Mouse (Mus musculus): ENCODE measurements at regions not wholly inside any gene's neighbourhood (a gene's known extent, or its start where the extent isn't known, plus 50 kb on each side); places are given as distances from the start of the nearest gene placed in this dataset.

DNA sequence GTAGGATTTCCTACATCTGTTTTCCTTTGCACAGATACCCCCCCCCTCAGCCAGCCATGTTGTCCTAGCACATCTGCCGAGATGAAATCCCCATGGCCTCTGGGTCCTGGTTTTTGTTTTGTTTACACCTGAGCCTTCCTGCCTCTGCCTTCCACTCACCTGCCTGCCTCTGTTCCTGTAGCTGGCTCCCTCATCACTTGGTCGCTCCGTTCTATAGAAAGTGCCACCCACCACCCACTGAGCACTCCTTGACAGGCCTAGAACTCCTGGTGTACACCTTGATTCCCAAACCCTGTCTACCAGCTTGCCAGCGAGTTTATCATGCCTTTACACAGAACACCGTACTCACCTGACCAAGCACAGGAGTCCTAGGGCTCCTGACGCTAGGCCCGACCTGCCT is 72.6 kb upstream of the Armc2 start:
- 90% methylated on average over 7 of the region's 7 CpGs for WGBS
- no peak overlapping the region for H3K27ac ChIP-seq (replicated peaks)
- peaks cover 2% of the 10 kb centered on the region; the same call in 1 of the 2 replicates for H3K9me3 ChIP-seq (replicated peaks)
- DNase-seq (ENCODE audit: low spot score), result no peak
- no peaks in the 10 kb centered on the region for H3K36me3 ChIP-seq
- H3K4me3 ChIP-seq, result no peak overlapping the region
- peaks cover 78% of the 10 kb centered on the region for H3K27me3 ChIP-seq (ENCODE audit: low read depth, poor library complexity, severe bottlenecking)
- H3K4me1 ChIP-seq, result peaks cover 23% of the 10 kb centered on the region

DNA sequence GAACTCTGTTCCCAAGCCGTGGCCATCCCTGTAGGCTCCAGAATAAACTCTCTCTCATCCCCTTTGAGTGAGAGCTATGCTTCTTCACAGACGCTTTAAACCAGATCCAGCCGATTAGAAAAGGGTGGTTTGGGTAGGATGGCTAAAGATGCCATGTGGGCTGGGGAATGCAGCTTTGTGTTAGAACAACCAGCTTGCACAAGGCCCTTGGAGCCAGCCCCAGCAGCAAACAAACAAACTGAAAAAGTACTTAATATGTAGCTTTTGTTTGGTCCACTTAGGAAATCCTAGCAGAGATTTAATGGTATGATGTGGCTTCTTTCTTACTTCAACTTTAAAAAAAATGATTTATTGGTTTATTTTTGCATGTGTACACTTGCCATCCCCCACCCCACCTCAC is 71.9 kb upstream of the Armc2 start:
- Histone ChIP-seq H3K27ac (replicated peaks) (no peak overlapping the region), H3K4me1 (peaks cover 23% of the 10 kb centered on the region), H3K27me3 (ENCODE audit: low read depth, poor library complexity, severe bottlenecking) (peaks cover 85% of the 10 kb centered on the region), H3K4me3 (no peak overlapping the region), H3K9me3 (replicated peaks) (peaks cover 4% of the 10 kb centered on the region; the same call in 1 of the 2 replicates), H3K36me3 (no peaks in the 10 kb centered on the region)
- WGBS, result 55% methylated on average over 3 of the region's 3 CpGs
- no peak for DNase-seq (ENCODE audit: low spot score)

DNA sequence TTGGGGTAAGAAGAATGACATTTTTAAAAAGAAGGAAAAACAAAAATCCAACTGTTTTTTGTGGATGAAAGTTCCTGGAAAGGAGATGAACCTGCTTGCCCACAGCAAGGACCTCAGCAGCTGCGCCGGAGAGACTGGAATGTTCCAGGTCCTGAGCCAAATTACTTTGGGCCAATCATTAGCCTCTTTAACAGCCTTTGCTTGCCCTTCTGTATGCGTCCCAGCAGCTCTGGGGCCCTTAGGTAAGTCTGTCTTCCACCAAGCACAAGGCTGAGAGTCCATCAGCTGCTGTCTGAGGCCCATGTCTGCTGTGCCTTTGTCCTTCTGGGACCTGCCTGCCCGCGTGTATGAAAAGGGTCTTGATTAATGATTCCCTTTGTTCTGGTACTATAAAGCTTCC is 71.4 kb upstream of the Armc2 start:
- Histone ChIP-seq H3K27me3 (ENCODE audit: low read depth, poor library complexity, severe bottlenecking) (peaks cover 84% of the 10 kb centered on the region), H3K9me3 (replicated peaks) (peaks cover 4% of the 10 kb centered on the region; the same call in 1 of the 2 replicates), H3K36me3 (no peaks in the 10 kb centered on the region), H3K4me3 (no peak overlapping the region), H3K27ac (replicated peaks) (peak overlapping the region; percentile 65; the same call in 1 of the 2 replicates), H3K4me1 (peaks cover 23% of the 10 kb centered on the region)
- DNase-seq (ENCODE audit: low spot score), result no peak
- 68% methylated on average over 5 of the region's 5 CpGs for WGBS

DNA sequence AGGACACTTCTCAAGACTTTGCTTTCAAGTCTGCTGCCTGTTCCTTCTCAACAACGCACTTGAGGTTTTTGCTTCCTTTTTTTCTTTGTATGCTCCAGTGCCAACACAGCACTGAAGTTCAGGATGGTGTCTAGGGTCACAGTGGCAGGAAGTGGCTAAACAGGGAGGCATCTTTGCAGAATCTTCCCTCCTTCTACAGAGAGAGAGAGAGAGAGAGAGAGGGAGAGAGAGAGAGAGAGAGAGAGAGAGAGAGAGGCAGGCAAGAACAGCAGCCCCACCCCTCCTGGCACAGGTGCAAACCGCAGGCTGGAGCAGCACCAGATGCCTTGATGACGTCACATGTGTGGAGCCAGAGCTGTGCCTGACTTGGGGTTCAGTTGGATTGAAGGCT is 71.0 kb upstream of the Armc2 start:
- Histone ChIP-seq H3K4me3 (no peak overlapping the region), H3K27me3 (ENCODE audit: low read depth, poor library complexity, severe bottlenecking) (peaks cover 79% of the 10 kb centered on the region), H3K4me1 (peaks cover 23% of the 10 kb centered on the region), H3K9me3 (replicated peaks) (peaks cover 4% of the 10 kb centered on the region; the same call in 1 of the 2 replicates), H3K27ac (replicated peaks) (peak overlapping the region; percentile 65), H3K36me3 (no peaks in the 10 kb centered on the region)
- DNase-seq (ENCODE audit: low spot score), result no peak
- WGBS, result 31% methylated on average over 3 of the region's 3 CpGs

DNA sequence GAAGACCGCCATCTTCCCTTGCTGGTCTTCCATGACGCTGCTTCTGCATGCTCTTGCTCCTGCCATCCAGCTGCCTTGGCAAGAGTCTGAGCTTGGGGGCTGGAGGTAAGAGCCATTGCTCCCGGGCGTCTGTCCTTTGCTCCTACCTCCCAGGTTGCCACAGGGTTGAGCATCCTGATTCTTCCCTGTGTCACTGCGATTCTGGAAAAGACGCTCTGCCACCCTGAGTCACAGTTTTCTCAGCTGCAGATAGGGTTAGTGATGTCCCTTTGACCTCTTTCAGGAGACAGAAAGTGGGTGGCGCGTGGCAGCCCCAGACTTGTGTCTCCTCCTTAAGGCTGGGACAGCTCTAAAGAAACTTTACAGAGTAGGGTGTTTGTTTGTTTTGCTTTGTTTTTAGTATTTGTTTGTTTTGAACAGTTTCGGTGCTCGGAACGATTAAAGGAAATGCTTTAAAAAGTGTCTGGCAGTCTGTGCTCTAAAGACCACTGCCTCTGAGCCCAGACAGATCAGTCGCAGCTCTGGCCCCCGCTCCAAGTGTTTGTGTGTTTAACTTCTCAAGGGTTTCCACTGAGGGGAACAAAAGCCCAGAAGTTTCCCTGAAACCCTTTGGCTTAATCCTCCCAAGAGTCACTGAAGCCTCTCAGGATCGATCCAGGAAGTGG is 70.5 kb upstream of the Armc2 start:
- no peak overlapping the region for H3K4me3 ChIP-seq
- no peak for DNase-seq (ENCODE audit: low spot score)
- WGBS, result 43% methylated on average over 14 of the region's 14 CpGs
- peaks cover 4% of the 10 kb centered on the region; the same call in 1 of the 2 replicates for H3K9me3 ChIP-seq (replicated peaks)
- H3K36me3 ChIP-seq, result no peaks in the 10 kb centered on the region
- peak overlapping the region; percentile 65 for H3K27ac ChIP-seq (replicated peaks)
- peaks cover 23% of the 10 kb centered on the region for H3K4me1 ChIP-seq
- peaks cover 74% of the 10 kb centered on the region for H3K27me3 ChIP-seq (ENCODE audit: low read depth, poor library complexity, severe bottlenecking)

DNA sequence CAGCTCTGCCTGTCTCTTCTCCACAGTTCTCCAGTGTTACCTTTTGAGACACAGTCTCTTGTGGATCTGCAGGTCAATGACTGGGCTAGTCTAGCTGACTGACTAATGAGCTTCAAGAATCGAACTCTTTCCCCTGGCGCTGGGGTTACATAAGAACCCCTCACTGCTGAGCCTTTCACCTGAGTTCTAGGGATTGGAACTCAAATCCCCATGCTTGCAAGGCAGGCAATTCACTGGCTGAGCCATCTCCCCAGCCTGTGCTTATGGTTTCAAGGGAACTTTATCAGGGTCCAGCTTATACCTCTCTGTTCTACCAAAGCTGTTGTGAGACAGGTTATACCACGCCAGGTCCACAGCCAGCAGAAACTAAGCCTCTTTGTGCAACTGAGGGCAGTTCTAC is 69.7 kb upstream of the Armc2 start:
- DNase-seq (ENCODE audit: low spot score), result no peak
- 92% methylated on average over 3 of the region's 3 CpGs for WGBS

DNA sequence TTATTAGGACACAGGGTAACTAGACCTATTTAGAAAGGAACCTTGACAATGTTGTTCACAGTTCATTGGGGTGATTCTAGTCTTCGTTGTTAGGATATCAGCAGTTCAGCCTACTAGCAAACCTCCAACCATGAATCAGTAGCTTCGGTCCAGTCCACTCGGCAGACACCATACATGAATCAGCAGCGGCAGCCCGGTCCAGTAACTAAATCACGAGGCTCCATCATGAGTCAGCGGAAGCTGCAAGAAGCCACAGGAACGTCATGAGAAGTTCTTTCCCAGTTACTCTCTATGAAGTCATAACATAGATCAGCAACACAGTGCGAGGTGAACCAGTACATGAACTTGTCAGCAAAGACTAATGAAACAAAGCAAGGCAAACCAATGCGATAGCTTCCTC is 68.4 kb upstream of the Armc2 start:
- DNase-seq (ENCODE audit: low spot score), result no peak
- 95% methylated on average over 10 of the region's 10 CpGs for WGBS

More for the DNA sequence above, 69.7 kb upstream of the Armc2 start:
- no peaks in the 10 kb centered on the region for H3K36me3 ChIP-seq
- H3K9me3 ChIP-seq (replicated peaks), result peaks cover 4% of the 10 kb centered on the region; the same call in 1 of the 2 replicates
- H3K4me1 ChIP-seq, result peaks cover 23% of the 10 kb centered on the region
- peaks cover 71% of the 10 kb centered on the region for H3K27me3 ChIP-seq (ENCODE audit: low read depth, poor library complexity, severe bottlenecking)
- H3K4me3 ChIP-seq, result no peak overlapping the region
- H3K27ac ChIP-seq (replicated peaks), result no peak overlapping the region

DNA sequence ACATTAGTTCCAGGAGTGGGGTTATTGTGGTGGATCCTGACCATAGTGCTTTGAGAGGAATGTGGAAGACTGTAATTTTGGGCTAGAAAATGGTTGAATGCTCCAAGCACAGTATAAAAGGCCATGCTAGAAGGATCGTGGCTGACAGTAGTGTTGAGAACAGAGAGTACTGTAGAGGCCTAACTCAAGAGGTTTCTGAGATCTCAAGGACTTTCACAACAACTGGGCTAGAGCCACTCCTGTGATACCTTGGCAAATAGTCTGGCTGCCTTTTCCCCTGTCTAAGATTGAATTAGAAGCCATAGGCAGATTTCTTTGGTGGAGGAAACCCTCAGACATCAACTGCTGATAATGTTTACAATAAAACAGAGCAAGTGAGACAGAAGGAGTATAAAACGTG is 67.1 kb upstream of the Armc2 start:
- DNase-seq (ENCODE audit: low spot score), result no peak
- WGBS, result 78% methylated on average over 2 of the region's 2 CpGs
- Histone ChIP-seq H3K4me3 (no peak overlapping the region), H3K27ac (replicated peaks) (no peak overlapping the region), H3K27me3 (ENCODE audit: low read depth, poor library complexity, severe bottlenecking) (peaks cover 53% of the 10 kb centered on the region), H3K4me1 (peaks cover 23% of the 10 kb centered on the region), H3K9me3 (replicated peaks) (peaks cover 4% of the 10 kb centered on the region; the same call in 1 of the 2 replicates), H3K36me3 (no peaks in the 10 kb centered on the region)

More for the DNA sequence above, 68.4 kb upstream of the Armc2 start:
- Histone ChIP-seq H3K4me3 (no peak overlapping the region), H3K27me3 (ENCODE audit: low read depth, poor library complexity, severe bottlenecking) (peaks cover 66% of the 10 kb centered on the region), H3K27ac (replicated peaks) (no peak overlapping the region), H3K9me3 (replicated peaks) (peaks cover 4% of the 10 kb centered on the region; the same call in 1 of the 2 replicates), H3K36me3 (no peaks in the 10 kb centered on the region), H3K4me1 (peaks cover 23% of the 10 kb centered on the region)

DNA sequence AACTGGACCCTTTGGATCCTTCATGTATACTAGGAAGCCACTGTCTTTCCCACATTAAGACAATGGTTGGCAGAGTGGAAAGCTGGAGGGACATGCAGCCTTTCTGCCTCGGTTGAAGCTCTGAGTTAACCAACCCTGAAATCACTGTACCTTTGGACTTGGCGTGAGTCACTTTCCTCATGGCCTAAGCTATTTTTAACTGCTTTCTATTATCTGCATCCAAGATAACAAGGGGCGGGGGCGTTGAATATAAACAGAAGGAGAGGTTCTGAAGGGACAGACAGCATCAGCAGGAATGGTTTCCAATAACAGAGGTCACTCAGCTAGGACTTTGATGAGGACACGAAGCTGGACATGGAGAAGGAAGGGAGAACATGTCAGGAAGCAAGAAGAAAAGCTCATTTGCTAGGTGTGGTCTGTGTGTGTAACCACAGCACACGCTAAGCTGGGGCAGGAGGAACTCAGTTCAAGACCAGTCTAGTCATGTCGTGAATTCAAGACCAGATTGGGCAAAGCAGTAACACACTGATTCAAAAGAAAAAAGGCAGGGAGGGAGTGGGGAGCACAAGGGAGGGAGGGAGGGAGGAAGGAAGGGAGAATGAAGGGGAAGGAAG is 64.1 kb upstream of the Armc2 start:
- H3K27me3 ChIP-seq (ENCODE audit: low read depth, poor library complexity, severe bottlenecking), result peaks cover 33% of the 10 kb centered on the region
- no peaks in the 10 kb centered on the region for H3K4me1 ChIP-seq
- no peaks in the 10 kb centered on the region for H3K36me3 ChIP-seq
- 75% methylated on average over 7 of the region's 7 CpGs for WGBS
- H3K4me3 ChIP-seq, result no peak overlapping the region
- H3K9me3 ChIP-seq (replicated peaks), result peaks cover 4% of the 10 kb centered on the region; the same call in 1 of the 2 replicates
- DNase-seq (ENCODE audit: low spot score), result no peak
- H3K27ac ChIP-seq (replicated peaks), result no peak overlapping the region

DNA sequence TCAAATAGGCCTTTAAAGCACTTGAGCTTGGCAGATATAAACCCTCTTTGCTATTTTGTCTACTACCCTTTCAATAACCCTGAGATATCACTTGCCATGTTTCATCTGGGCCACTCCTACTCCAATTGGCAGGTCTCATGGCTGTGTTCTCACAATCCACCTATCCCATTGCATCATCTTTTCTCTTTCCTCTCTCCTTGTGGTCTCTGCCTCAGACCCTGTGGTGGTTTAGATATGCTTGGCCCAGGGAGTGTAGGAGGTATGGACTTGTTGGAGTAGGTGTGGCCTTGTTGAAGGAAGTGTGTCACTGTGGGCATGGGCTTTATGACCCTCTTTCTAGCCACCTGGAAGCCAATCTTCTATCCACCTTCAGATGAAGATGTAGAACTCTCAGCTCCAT is 61.5 kb upstream of the Armc2 start:
- no peaks in the 10 kb centered on the region for H3K36me3 ChIP-seq
- DNase-seq (ENCODE audit: low spot score), result no peak
- H3K27me3 ChIP-seq (ENCODE audit: low read depth, poor library complexity, severe bottlenecking), result peaks cover 17% of the 10 kb centered on the region
- H3K27ac ChIP-seq (replicated peaks), result no peak overlapping the region
- H3K4me1 ChIP-seq, result no peaks in the 10 kb centered on the region
- no peak overlapping the region for H3K4me3 ChIP-seq
- no peaks in the 10 kb centered on the region for H3K9me3 ChIP-seq (replicated peaks)

DNA sequence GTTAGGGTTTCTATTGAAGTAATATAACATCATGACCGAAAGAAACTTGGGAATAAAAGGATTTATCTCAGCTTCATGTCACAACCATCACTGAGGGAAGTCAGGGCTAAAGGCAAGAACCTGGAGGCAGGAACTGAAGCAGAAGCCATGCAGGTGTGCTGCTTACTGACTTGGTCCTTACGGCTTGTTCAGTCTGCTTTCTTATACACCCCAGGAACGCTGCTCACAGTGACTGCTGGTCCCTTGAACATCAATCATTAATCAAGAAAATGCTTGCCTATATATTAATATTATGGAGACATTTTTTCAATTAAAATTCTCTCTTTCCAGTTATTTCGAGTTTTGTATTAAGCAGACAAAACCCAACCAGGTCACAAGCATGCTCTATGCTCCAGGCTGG is 58.5 kb upstream of the Armc2 start:
- WGBS, result 78% methylated on average over 4 of the region's 4 CpGs
- no peaks in the 10 kb centered on the region for H3K36me3 ChIP-seq
- no peaks in the 10 kb centered on the region for H3K9me3 ChIP-seq (replicated peaks)
- H3K4me3 ChIP-seq, result no peak overlapping the region
- DNase-seq (ENCODE audit: low spot score), result no peak
- peaks cover 20% of the 10 kb centered on the region for H3K4me1 ChIP-seq
- H3K27me3 ChIP-seq (ENCODE audit: low read depth, poor library complexity, severe bottlenecking), result peaks cover 21% of the 10 kb centered on the region; the same call in 1 of the 2 replicates
- H3K27ac ChIP-seq (replicated peaks), result no peak overlapping the region

DNA sequence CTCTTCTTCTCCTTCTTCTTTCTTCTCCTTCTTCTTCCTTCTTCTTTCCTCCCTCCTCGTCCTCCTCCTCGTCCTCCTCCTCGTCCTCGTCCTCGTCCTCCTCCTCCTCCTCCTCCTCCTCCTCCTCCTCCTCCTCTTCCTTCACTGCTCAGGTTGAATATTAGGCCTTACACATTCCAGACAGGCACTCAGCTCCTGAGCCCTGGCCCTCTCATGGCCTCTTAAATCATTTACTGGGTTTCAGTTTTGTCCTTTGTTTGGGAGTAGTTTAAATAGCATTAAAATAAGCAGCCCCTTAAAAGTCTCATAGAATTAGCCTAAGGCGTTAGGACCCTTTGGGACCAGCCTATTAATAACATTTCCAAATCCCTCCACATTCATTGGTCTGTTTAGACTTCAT is 57.3 kb upstream of the Armc2 start:
- Histone ChIP-seq H3K9me3 (replicated peaks) (no peaks in the 10 kb centered on the region), H3K27me3 (ENCODE audit: low read depth, poor library complexity, severe bottlenecking) (peaks cover 21% of the 10 kb centered on the region; the same call in 1 of the 2 replicates), H3K4me1 (peaks cover 31% of the 10 kb centered on the region), H3K4me3 (no peak overlapping the region), H3K27ac (replicated peaks) (no peak overlapping the region), H3K36me3 (no peaks in the 10 kb centered on the region)
- WGBS, result 90% methylated on average over 6 of the region's 6 CpGs
- no peak for DNase-seq (ENCODE audit: low spot score)

DNA sequence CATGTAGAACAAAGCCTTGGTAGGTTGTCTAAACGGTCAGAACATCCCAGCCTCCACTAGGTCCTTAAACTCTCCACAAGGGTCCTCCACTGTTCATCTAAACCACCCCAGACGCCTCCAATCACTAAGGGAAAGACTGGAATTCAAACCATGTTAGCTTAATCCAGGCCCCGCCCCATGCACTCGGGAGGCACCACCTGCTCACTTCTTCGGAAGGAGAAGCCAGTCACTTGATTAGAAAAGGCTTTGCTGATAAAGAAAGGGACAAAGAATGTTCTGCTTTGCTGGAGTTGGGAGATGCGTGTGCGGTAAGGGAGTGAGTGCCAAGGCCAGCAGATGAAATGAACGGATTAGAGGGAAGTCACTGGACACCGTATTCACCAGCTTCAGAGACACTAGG is 54.5 kb upstream of the Armc2 start:
- Histone ChIP-seq H3K4me3 (no peak overlapping the region), H3K27ac (replicated peaks) (peak overlapping the region; percentile 76; the same call in 1 of the 2 replicates)
- peak; percentile 36 for DNase-seq (ENCODE audit: low spot score)

More for the DNA sequence above, 54.5 kb upstream of the Armc2 start:
- Histone ChIP-seq H3K9me3 (replicated peaks) (no peaks in the 10 kb centered on the region), H3K27me3 (ENCODE audit: low read depth, poor library complexity, severe bottlenecking) (peaks cover 21% of the 10 kb centered on the region; the same call in 1 of the 2 replicates), H3K36me3 (no peaks in the 10 kb centered on the region), H3K4me1 (peaks cover 36% of the 10 kb centered on the region)
- WGBS, result 16% methylated on average over 9 of the region's 9 CpGs

Measured in midbrain, embryonic 10.5 days (tissue).